Mouse (Mus musculus): ENCODE measurements at regions not wholly inside any gene's neighbourhood (a gene's known extent, or its start where the extent isn't known, plus 50 kb on each side); places are given as distances from the start of the nearest gene placed in this dataset.

DNA sequence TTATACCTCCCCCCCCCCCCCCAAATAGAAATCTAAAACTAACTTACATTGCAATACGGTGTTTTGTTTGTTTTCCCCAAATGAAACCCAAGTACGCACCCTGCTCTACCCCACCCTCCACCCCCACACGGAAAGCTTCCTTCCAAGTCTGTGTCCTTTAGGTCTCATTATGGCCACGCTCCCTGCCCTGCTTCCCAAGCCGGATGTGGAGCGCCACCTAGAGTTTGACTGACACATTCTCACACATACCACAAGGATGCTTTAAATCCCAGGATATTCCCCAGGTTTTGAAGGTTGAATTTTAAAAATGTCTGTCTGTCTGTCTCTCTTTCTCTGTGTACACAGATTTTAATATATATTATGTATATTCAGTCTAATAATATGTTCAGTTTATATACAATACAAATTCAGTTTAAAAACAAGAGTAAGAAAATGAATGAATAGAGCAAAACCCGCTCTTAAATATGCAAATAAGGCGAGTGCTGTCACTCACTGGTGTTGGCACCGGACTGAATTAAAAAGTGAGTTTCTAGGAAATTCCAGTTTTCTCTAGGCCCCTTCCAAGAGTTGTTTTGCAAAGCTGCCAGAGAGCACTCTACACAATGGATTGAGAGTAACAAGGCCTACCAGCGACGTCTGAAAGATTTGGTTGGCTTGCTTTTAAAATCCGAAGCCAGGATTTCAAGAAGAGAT is 190.9 kb upstream of the Hmga2 start:
- H3K4me1 ChIP-seq (ENCODE audit: control insufficient read depth, insufficient read depth, low read length): peaks cover 23% of the 10 kb centered on the region
- TF ChIP-seq POLR2A (IDR thresholded peaks at IDR 0.05; ENCODE audit: borderline replicate concordance, low read depth, low read length) (no peak), CTCF (IDR thresholded peaks at IDR 0.05; ENCODE audit: low read depth, low read length) (peak; percentile 45)
- H3K27ac ChIP-seq (ENCODE audit: insufficient read depth, low read depth, low read length): peak overlapping the region; percentile 81
- H3K4me3 ChIP-seq (ENCODE audit: insufficient read depth, low read length): no peak overlapping the region

DNA sequence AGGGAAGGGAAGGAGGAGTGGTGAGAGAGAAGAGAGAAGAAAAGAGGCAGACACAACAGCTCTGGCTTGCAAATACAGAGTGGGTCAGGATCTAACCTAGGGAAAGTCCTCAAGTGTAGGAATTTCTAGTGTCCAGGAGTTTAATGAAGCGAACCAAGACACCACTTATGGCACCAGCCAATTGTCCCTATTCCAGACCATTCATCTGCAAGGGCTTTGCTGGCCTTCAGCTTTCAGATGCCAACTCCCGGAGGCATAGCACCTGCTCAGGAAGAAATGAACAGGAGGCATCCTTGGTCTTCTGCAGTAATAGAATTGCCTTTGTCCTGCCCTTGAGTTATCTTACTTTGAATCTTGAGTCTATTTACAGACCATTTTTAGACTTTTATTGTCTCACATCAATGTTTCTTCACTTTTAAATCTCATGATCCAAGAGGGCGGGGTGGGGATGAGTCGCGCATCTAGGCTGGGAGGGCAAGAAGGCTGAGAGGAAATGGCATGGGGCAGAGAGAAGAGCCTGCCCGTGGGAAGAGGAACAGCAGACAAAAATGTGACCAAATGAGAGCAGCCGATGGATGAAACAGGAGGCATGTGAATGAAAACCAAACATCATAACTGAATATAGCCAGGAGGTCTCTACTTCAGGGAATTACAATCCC is 190.1 kb upstream of the Hmga2 start:
- peak overlapping the region; percentile 81 for H3K27ac ChIP-seq (ENCODE audit: insufficient read depth, low read depth, low read length)
- H3K4me3 ChIP-seq (ENCODE audit: insufficient read depth, low read length): peak overlapping the region; percentile 31
- H3K4me1 ChIP-seq (ENCODE audit: control insufficient read depth, insufficient read depth, low read length): peaks cover 23% of the 10 kb centered on the region
- no peak for TF ChIP-seq CTCF (IDR thresholded peaks at IDR 0.05; ENCODE audit: low read depth, low read length)

DNA sequence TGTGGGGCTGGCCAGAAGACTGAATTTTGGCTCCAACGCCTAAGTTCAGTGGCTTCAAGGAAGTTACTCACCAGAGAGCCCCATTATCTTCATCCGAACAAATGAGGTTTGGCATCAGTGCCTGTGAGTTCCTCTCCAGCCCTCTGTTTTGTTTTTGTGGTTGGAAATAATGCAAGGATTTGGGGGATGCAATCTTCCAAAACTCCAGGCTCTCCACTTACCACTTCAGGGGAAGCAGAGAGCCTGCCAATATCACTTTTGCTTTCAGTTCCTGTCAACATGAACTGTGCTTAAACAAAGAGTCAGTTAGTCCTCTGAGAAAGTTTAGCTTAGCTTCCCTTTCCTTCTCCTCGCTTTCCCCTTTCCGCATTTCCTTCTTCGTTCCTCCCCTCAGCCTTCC is 189.4 kb upstream of the Hmga2 start:
- peak overlapping the region; percentile 81 for H3K27ac ChIP-seq (ENCODE audit: insufficient read depth, low read depth, low read length)
- H3K4me1 ChIP-seq (ENCODE audit: control insufficient read depth, insufficient read depth, low read length): peaks cover 23% of the 10 kb centered on the region
- TF ChIP-seq CTCF (IDR thresholded peaks at IDR 0.05; ENCODE audit: low read depth, low read length): no peak
- TF ChIP-seq POLR2A (IDR thresholded peaks at IDR 0.05; ENCODE audit: borderline replicate concordance, low read depth, low read length): no peak
- H3K4me3 ChIP-seq (ENCODE audit: insufficient read depth, low read length): peak overlapping the region; percentile 31

DNA sequence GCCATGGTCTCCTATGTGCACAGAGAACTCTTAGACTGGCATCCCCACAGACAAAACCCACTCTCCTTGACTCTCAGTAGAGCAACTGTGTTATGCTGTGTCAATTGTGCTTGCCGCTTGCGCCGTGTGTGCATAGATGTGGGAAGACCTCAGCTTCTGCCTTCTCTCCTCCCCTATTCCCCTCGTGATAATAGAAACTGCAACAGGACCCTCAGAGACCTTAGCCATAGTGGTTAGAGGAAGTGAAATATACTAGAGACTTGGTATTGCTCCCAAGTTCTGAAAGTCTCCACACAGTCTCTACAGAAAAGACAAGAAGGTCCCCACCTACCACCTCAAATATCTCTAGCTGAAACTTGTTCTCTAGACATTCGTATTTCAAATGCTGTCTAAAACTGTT is 188.2 kb upstream of the Hmga2 start:
- Histone ChIP-seq H3K27ac (ENCODE audit: insufficient read depth, low read depth, low read length) (no peak overlapping the region), H3K4me3 (ENCODE audit: insufficient read depth, low read length) (no peak overlapping the region), H3K4me1 (ENCODE audit: control insufficient read depth, insufficient read depth, low read length) (peaks cover 23% of the 10 kb centered on the region)
- TF ChIP-seq POLR2A (IDR thresholded peaks at IDR 0.05; ENCODE audit: borderline replicate concordance, low read depth, low read length) (no peak), CTCF (IDR thresholded peaks at IDR 0.05; ENCODE audit: low read depth, low read length) (no peak)

DNA sequence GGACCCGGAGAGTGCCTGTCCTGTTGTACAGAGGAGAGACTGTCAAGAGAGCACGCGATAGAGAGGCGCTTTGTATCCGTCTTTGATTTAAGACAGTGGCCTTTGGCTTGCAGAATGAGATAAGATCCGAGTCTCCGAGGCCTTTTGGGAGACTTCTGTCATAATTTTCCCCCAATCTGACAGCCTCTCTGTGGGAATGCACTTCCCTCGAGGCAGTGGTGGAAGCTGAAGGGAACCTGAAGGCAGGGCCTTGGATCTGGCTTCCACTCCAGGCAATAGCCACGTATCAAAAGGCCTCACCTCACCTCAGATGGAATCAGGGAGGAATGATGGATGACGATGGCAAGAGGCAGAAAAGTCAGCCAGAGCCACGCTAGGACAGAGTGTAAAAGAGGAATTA is 187.1 kb upstream of the Hmga2 start:
- no peak for TF ChIP-seq CTCF (IDR thresholded peaks at IDR 0.05; ENCODE audit: low read depth, low read length)
- TF ChIP-seq POLR2A (IDR thresholded peaks at IDR 0.05; ENCODE audit: borderline replicate concordance, low read depth, low read length): no peak
- H3K27ac ChIP-seq (ENCODE audit: insufficient read depth, low read depth, low read length): no peak overlapping the region
- H3K4me3 ChIP-seq (ENCODE audit: insufficient read depth, low read length): no peak overlapping the region
- H3K4me1 ChIP-seq (ENCODE audit: control insufficient read depth, insufficient read depth, low read length): peaks cover 23% of the 10 kb centered on the region

DNA sequence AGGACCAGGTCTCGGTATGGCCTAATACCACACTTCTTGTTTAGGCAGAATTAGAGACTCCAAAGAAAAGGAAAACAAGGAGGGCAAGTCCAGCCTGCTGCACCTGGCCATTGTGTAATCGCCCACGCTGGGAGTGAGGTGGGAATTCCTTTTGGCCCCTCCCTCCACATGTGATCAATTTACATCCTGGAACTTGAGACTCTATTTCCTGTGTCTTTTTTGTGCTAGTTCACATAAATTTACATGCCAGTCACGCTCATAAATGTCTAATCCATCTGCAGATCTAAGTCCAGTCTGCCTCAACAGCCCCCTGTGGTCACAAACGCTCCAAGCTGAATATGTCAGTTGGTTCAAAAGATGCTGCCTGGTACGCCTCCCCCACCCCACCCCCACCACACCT is 184.2 kb upstream of the Hmga2 start:
- no peak for TF ChIP-seq POLR2A (IDR thresholded peaks at IDR 0.05; ENCODE audit: borderline replicate concordance, low read depth, low read length)
- TF ChIP-seq CTCF (IDR thresholded peaks at IDR 0.05; ENCODE audit: low read depth, low read length): no peak
- Histone ChIP-seq H3K27ac (ENCODE audit: insufficient read depth, low read depth, low read length) (no peak overlapping the region), H3K4me1 (ENCODE audit: control insufficient read depth, insufficient read depth, low read length) (peaks cover 11% of the 10 kb centered on the region; the same call in 1 of the 2 replicates), H3K4me3 (ENCODE audit: insufficient read depth, low read length) (no peak overlapping the region)

DNA sequence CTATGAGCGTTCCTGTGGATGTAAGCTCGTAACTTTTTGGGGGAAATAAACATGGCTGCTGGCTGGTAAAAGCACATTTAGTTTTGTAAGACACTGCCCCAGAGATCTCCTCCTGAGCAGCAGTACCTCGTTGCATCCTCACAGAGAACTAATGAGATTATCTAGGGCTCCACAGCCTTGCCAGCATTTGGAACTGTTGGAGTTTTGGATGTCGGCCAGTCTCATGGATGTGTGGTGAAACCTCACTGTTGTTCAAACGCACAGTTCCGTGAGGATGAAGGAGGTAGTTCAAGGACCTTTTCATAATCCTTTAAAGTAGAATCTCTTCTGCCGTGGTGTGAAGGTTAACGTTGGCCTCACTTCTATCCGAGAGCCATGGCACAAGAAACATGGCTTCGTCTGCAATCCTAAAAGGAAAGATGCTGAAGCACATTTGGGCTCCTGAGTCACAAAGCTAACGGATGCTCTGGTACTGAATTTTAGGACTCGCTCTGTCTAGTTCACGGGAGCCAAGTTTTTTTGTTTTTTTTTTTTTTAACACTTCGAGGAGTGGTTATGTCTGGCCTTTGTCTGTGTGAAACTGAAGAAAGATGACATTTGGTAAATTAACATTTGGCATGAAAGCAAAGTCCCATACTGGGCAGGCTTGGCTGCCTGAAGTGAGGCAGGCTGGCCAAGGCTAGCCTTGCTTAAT is 179.1 kb upstream of the Hmga2 start:
- H3K4me1 ChIP-seq (ENCODE audit: control insufficient read depth, insufficient read depth, low read length): peaks cover 14% of the 10 kb centered on the region
- H3K4me3 ChIP-seq (ENCODE audit: insufficient read depth, low read length): no peak overlapping the region
- TF ChIP-seq POLR2A (IDR thresholded peaks at IDR 0.05; ENCODE audit: borderline replicate concordance, low read depth, low read length) (no peak), CTCF (IDR thresholded peaks at IDR 0.05; ENCODE audit: low read depth, low read length) (no peak)
- H3K27ac ChIP-seq (ENCODE audit: insufficient read depth, low read depth, low read length): no peak overlapping the region

DNA sequence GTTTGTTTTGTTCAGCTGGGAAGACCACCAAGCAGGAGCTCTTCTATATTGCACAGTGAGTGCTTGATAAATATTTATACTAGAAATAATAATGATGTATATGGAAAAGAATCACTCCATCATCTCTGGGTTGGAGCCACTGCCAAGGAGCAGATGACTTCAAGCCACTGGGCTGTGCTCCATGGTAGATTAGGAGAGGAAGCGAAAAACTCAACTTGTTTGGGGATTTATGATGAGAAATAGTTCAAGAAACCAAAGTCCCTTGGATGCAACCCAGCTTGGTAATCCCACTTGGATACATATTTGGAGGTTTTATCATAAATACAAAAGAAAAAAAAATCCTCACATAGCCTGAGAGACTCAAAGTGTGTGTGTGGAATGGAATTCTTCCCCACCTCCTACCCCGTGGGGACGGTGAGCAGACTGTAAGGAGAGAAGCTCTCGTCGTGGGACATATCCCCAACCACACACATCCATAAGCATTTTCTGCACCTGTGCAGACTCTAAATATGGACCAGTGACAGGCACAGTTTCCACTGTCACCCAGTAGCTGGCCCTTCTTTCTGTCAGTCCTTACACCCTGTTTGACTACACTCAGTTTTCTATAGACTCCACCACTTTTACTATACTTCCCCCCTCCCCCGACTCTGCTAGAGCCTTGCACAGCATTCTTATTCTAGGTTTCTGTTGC is 176.4 kb upstream of the Hmga2 start:
- TF ChIP-seq POLR2A (IDR thresholded peaks at IDR 0.05; ENCODE audit: borderline replicate concordance, low read depth, low read length): no peak
- no peak for TF ChIP-seq CTCF (IDR thresholded peaks at IDR 0.05; ENCODE audit: low read depth, low read length)
- 0 out of 2 replicates have a peak overlapping the region, but pooled peaks have one; percentile 6 for H3K27ac ChIP-seq (ENCODE audit: insufficient read depth, low read depth, low read length)
- no peak overlapping the region for H3K4me3 ChIP-seq (ENCODE audit: insufficient read depth, low read length)
- H3K4me1 ChIP-seq (ENCODE audit: control insufficient read depth, insufficient read depth, low read length): peaks cover 14% of the 10 kb centered on the region

DNA sequence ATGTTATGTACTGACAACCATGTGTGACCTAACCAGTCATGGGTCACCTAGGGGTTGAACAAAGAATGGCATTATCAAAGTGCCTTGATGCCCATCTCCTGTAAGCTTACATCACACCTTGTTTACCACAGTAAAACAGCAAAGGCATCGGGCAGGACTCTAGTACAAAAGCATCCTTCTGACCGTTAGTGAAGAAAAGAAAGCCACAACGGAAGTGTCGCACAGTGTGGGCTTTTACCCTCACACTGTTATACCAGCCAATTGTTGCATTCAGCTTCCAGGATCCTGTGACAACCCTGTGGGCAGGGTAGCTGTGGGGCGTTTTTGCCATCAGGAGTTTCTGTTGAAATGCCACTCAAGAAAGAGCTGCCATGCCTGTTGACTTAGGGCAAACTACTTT is 175.6 kb upstream of the Hmga2 start:
- no peak overlapping the region for H3K4me3 ChIP-seq (ENCODE audit: insufficient read depth, low read length)
- H3K27ac ChIP-seq (ENCODE audit: insufficient read depth, low read depth, low read length): no peak overlapping the region
- H3K4me1 ChIP-seq (ENCODE audit: control insufficient read depth, insufficient read depth, low read length): peaks cover 14% of the 10 kb centered on the region
- TF ChIP-seq POLR2A (IDR thresholded peaks at IDR 0.05; ENCODE audit: borderline replicate concordance, low read depth, low read length) (no peak), CTCF (IDR thresholded peaks at IDR 0.05; ENCODE audit: low read depth, low read length) (no peak)
